Mouse (Mus musculus) liver, embryonic 11.5 days (tissue): ENCODE results near the gene Adcy1. TPM values are rescaled to one million over a fixed set of nuclear protein-coding genes. Genes with fewer than 3 reads are reported as not detected.

Experiments
- ATAC-seq: fragments of 200-750 bp; cut with Nextera tagmentation; replicated peaks from 2 replicates; pipeline ENCODE4 v1.8.0; 2017; ENCODE audit warnings: moderate number of reproducible peaks, mild to moderate bottlenecking, moderate TSS enrichment, moderate library complexity; ENCODE audit not compliant: low FRiP score
- DNase-seq: peaks from one replicate; pipeline ENCODE4 v3.0.0-alpha.2; 2017; ENCODE audit warnings: low spot score
- H3K27ac ChIP-seq: fragments of 300-500 bp; sonication (generic); 2 replicates; pipeline ENCODE4 v1.5.1; 2014; ENCODE audit warnings: mild to moderate bottlenecking, low read depth, low read length, control low read depth
- H3K27me3 ChIP-seq: fragments of 300-500 bp; sonication (generic); replicated peaks from 2 replicates; pipeline ENCODE4 v1.6.1; 2014; ENCODE audit warnings: low read length, mixed read lengths; ENCODE audit not compliant: control insufficient read depth, insufficient read depth
- H3K36me3 ChIP-seq: fragments of 300-500 bp; sonication (generic); 2 replicates; pipeline ENCODE4 v1.6.1; 2014; ENCODE audit warnings: mild to moderate bottlenecking, low read length, moderate library complexity, mixed read lengths; ENCODE audit not compliant: control insufficient read depth, insufficient read depth
- H3K4me1 ChIP-seq: fragments of 300-500 bp; sonication (generic); replicated peaks from 2 replicates; pipeline ENCODE4 v1.6.1; 2014; ENCODE audit warnings: low read length, mixed read lengths; ENCODE audit not compliant: control insufficient read depth, insufficient read depth
- H3K4me2 ChIP-seq: fragments of 300-500 bp; sonication (generic); 2 replicates; pipeline ENCODE4 v1.6.1; 2014; ENCODE audit warnings: mild to moderate bottlenecking, control low read depth, moderate library complexity
- H3K4me3 ChIP-seq: fragments of 300-500 bp; sonication (generic); 2 replicates; pipeline ENCODE4 v1.5.1; 2014; ENCODE audit warnings: low read depth, low read length, control low read depth
- H3K9ac ChIP-seq: fragments of 300-500 bp; sonication (generic); 2 replicates; pipeline ENCODE4 v1.6.1; 2014; ENCODE audit warnings: low read depth, low read length, control low read depth
- H3K9me3 ChIP-seq: fragments of 300-500 bp; sonication (generic); 2 replicates; pipeline ENCODE4 v1.6.1; 2016; ENCODE audit warnings: low read length, inconsistent platforms, mixed read lengths; ENCODE audit not compliant: control insufficient read depth
- WGBS: fragments of 180-500 bp; shearing (Covaris S2); extraction: QIAGEN DNeasy Blood & Tissue Kit; methylation state at CpG from one replicate; pipeline ENCODE4 v1.1.7; 2014; 5-methylcytosine and 5-hydroxymethylcytosine counted together
- polyA plus RNA-seq: library from polyadenylated mRNA; unstranded; fragments of >200 nt; fragmentation: Nextera tagmentation; extraction: Ambion mirVana; gene quantifications from 2 replicates; pipeline ENCODE4 v1.2.1, GENCODE M21; 2014

Gene Adcy1
- polyA plus RNA-seq, 1 experiment from 2014 or later: 0.99 TPM

DNA sequence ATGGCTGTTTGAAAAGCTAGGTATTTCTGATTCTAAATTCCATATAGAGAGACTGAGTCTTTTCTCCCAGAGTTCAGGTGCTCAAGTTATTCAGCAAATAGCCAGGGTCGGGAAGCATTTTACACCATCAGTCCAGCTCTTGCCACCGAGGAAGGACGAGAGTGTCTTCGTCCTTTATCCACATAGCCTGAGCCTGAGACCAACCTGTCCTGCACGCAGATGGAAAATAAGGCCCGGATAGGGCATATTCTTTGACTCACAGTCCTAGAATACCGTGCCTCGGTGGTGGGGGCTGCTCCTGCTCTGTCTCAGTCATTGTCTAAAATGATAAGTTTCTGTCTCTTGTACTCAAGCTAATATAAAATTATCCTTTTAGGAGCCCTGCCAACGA lies 137.1 kb downstream of the Adcy1 start:
- H3K9ac ChIP-seq: no peak overlapping the region
- DNase-seq: no peak

DNA sequence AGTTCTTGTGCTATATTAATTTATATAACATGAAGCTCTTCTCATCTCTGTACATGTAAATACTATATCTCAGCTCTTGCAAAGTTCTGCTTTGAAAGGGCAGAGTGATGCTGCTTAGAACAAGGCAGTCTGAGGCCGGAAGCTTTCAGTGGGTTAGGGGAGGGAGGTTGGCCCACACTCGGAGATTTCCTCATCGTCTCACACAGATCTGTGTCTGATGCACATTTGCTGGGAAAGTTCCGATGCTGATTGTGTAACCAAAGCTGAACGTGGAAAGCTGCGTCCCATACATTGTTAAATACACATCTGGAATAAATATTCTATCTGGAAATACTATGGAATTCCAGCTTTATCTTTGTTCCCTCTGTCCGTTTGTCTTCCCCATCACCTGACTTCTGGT lies 138.9 kb downstream of the Adcy1 start:
- H3K36me3 ChIP-seq: no peaks in the 10 kb centered on the region
- DNase-seq: no peak
- 66% methylated on average over 7 of the region's 7 CpGs for WGBS

More for the DNA sequence above, 137.1 kb downstream of the Adcy1 start:
- Histone ChIP-seq H3K4me1 (no peaks in the 10 kb centered on the region), H3K4me2 (no peak overlapping the region), H3K4me3 (no peak overlapping the region), H3K27ac (no peak overlapping the region), H3K27me3 (no peaks in the 10 kb centered on the region), H3K9me3 (no peaks in the 10 kb centered on the region), H3K36me3 (no peaks in the 10 kb centered on the region)
- WGBS: 71% methylated on average over 9 of the region's 9 CpGs
- no peak for ATAC-seq

DNA sequence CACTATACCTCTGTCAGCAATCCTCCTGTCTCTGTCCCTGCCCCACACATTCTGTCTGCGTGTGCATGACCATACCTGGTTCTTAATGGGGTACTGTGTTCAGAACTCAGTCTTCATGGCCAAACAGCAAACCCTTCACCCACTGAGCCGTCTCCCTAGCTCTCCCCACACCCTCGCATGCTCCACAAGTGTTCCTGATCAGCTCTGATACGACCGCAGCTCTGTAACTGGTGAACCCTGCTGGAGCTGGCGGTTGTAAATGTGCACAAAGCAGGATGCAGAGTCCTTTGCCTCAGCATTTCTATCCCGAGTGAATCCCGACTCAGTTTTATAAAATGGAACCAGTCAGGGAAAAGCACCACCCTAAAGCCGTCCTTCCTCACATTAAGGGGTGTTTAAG lies 140.6 kb downstream of the Adcy1 start:
- Histone ChIP-seq H3K4me1 (no peaks in the 10 kb centered on the region), H3K9ac (no peak overlapping the region), H3K9me3 (no peaks in the 10 kb centered on the region), H3K4me3 (no peak overlapping the region), H3K27me3 (no peaks in the 10 kb centered on the region), H3K4me2 (no peak overlapping the region), H3K36me3 (no peaks in the 10 kb centered on the region), H3K27ac (no peak overlapping the region)
- ATAC-seq (no peak), DNase-seq (no peak)
- WGBS: 77% methylated on average over 9 of the region's 9 CpGs

More for the DNA sequence above, 138.9 kb downstream of the Adcy1 start:
- no peak overlapping the region for H3K9ac ChIP-seq
- no peaks in the 10 kb centered on the region for H3K4me1 ChIP-seq
- H3K4me3 ChIP-seq: no peak overlapping the region
- no peak overlapping the region for H3K27ac ChIP-seq
- no peaks in the 10 kb centered on the region for H3K27me3 ChIP-seq
- no peak for ATAC-seq
- H3K4me2 ChIP-seq: no peak overlapping the region
- H3K9me3 ChIP-seq: no peaks in the 10 kb centered on the region

DNA sequence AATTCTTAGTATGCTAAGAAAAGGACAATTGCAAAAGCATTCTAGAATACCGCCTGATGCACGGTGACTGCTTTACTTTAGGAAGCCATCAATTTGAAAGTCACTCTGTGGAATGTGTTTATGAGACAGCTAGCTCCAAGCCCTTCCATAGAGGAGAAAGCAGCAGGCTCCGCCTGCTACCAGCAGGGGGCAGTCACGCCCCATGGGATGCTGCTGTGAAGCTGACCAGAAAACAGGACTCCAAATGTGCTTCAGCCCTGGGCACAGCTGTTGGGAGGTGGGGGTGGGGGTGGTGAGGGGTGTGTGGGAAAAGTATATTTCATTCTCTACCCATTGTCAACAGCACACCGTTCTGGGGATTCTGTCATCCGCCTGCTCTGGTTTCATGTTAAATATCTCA lies 147.1 kb downstream of the Adcy1 start:
- Histone ChIP-seq H3K36me3 (no peaks in the 10 kb centered on the region), H3K4me3 (no peak overlapping the region), H3K9me3 (no peaks in the 10 kb centered on the region), H3K4me1 (no peaks in the 10 kb centered on the region), H3K27me3 (peaks cover 38% of the 10 kb centered on the region), H3K9ac (no peak overlapping the region), H3K4me2 (no peak overlapping the region), H3K27ac (no peak overlapping the region)
- DNase-seq: no peak
- peak; percentile 42; the same call in 1 of the 2 replicates for ATAC-seq
- WGBS: 16% methylated on average over 6 of the region's 6 CpGs

GRCm38 (mm10) chr11:7211211-7211610 lies 147.9 kb downstream of the Adcy1 start:
- no peak for DNase-seq
- Histone ChIP-seq H3K4me2 (peak overlapping the region; percentile 17), H3K9ac (no peak overlapping the region), H3K9me3 (no peaks in the 10 kb centered on the region), H3K27ac (no peak overlapping the region), H3K36me3 (no peaks in the 10 kb centered on the region), H3K4me1 (no peaks in the 10 kb centered on the region), H3K27me3 (peaks cover 38% of the 10 kb centered on the region), H3K4me3 (peak overlapping the region; percentile 3; the same call in 1 of the 2 replicates)
- WGBS: 30% methylated on average over 9 of the region's 9 CpGs
- no peak for ATAC-seq

- Histone ChIP-seq H3K27me3 (peaks cover 38% of the 10 kb centered on the region), H3K9me3 (no peaks in the 10 kb centered on the region), H3K4me3 (peak overlapping the region; percentile 57), H3K4me2 (peak overlapping the region; percentile 45), H3K9ac (no peak overlapping the region), H3K27ac (no peak overlapping the region), H3K36me3 (no peaks in the 10 kb centered on the region), H3K4me1 (no peaks in the 10 kb centered on the region)
- WGBS: 24% methylated on average over 17 of the region's 17 CpGs
- ATAC-seq: no peak
- DNase-seq: no peak
Observed at GRCm38 (mm10) chr11:7212126-7212798, 149.0 kb downstream of the Adcy1 start.

DNA sequence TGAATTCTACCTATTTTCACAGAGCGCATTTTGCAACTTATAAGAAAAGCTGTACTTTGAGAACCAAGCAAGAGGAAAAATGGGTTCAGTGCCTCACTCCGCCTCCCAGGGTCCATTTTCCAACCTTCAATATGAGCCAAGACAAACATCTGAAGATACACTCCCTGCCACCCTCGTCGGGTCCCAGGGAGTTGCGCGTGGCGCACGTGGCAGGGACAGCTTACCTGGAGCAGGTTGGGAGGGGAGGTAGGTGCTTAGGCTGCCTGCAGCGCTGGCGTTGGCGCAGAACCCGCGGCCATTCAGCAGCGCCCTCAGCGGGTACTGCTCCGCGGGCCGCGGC lies 149.8 kb downstream of the Adcy1 start:
- no peak overlapping the region for H3K27ac ChIP-seq
- H3K9ac ChIP-seq: peak overlapping the region; percentile 32; the same call in 1 of the 2 replicates
- ATAC-seq: no peak

GRCm38 (mm10) chr11:7213501-7214341 lies 150.4 kb downstream of the Adcy1 start, which contains the start of gene Igfbp3:
Igfbp3 (minus strand) TSS chr11:7213923.
- peak; percentile 66 for ATAC-seq

More for the DNA sequence above, 149.8 kb downstream of the Adcy1 start:
- Histone ChIP-seq H3K4me3 (peak overlapping the region; percentile 57), H3K27me3 (peaks cover 38% of the 10 kb centered on the region), H3K4me1 (no peaks in the 10 kb centered on the region), H3K4me2 (peak overlapping the region; percentile 72), H3K36me3 (no peaks in the 10 kb centered on the region), H3K9me3 (no peaks in the 10 kb centered on the region)
- DNase-seq: no peak
- 4% methylated on average over 19 of the region's 19 CpGs for WGBS

More at GRCm38 (mm10) chr11:7213501-7214341, 150.4 kb downstream of the Adcy1 start, which contains the start of gene Igfbp3:
- H3K4me2 ChIP-seq: peak within 1 kb of the TSS; percentile 72
- no peak within 1 kb of the TSS for H3K27ac ChIP-seq
- H3K27me3 ChIP-seq: peaks cover 38% of the 10 kb centered on the region
- H3K36me3 ChIP-seq: no peaks in the 10 kb centered on the region
- DNase-seq: peak; percentile 60
- H3K9ac ChIP-seq: peak within 1 kb of the TSS; percentile 32; the same call in 1 of the 2 replicates
- H3K4me1 ChIP-seq: no peaks in the 10 kb centered on the region
- WGBS: 2% methylated on average over 92 of the region's 104 CpGs
- H3K4me3 ChIP-seq: peak within 1 kb of the TSS; percentile 57
- H3K9me3 ChIP-seq: no peaks in the 10 kb centered on the region
